Mouse (Mus musculus) MEL (cell line): ENCODE data around the gene Dohh. TPM values are rescaled to one million over a fixed set of nuclear protein-coding genes. Genes with fewer than 3 reads are reported as not detected.

Experiments
- DNase-seq: peaks from one replicate; pipeline ENCODE4 v3.0.0; 2011; ENCODE audit warnings: low read depth, low spot score
- H3K27ac ChIP-seq: 2 replicates; pipeline ENCODE4 v1.5.1; 2012; ENCODE audit warnings: low read depth, mild to moderate bottlenecking, control low read depth, low read length, moderate library complexity; ENCODE audit not compliant: control insufficient read depth
- H3K27me3 ChIP-seq, 2 experiments: fragments of 150-350 bp in 1 of 2; sonication (generic) in 1 of 2; 2 replicates each; pipeline ENCODE4 v1.6.1; 2012; ENCODE audit warnings: low read length in 2 of 2, mild to moderate bottlenecking in 2 of 2, improper control_type of control experiment in 1 of 2, moderate library complexity in 1 of 2; ENCODE audit not compliant: insufficient read depth in 2 of 2, control insufficient read depth in 1 of 2
- H3K36me3 ChIP-seq, 2 experiments: 2 replicates each; pipeline ENCODE4 v1.6.1; 2012 to 2014; ENCODE audit warnings: low read length in 2 of 2, improper control_type of control experiment in 1 of 2, inconsistent platforms in 1 of 2, mild to moderate bottlenecking in 1 of 2; ENCODE audit not compliant: insufficient read depth in 2 of 2, control insufficient read depth in 1 of 2
- H3K4me1 ChIP-seq, 2 experiments: fragments of 150-350 bp in 1 of 2; sonication (generic) in 1 of 2; 2 replicates each; pipeline ENCODE4 v1.6.1; 2012; ENCODE audit warnings: low read length in 2 of 2, improper control_type of control experiment in 1 of 2, mild to moderate bottlenecking in 1 of 2; ENCODE audit not compliant: insufficient read depth in 2 of 2, control insufficient read depth in 1 of 2
- H3K4me3 ChIP-seq, 2 experiments: fragments of 150-350 bp in 1 of 2; sonication (generic) in 1 of 2; 2 replicates each; pipeline ENCODE4 v1.5.1; 2012; ENCODE audit warnings: low read depth in 2 of 2, low read length in 2 of 2, mild to moderate bottlenecking in 2 of 2, moderate library complexity in 2 of 2, control low read depth in 1 of 2, improper control_type of control experiment in 1 of 2; ENCODE audit not compliant: control insufficient read depth in 1 of 2, insufficient read depth in 1 of 2
- H3K79me2 ChIP-seq: 2 replicates; pipeline ENCODE4 v1.6.1; 2012; ENCODE audit warnings: mild to moderate bottlenecking, low read length, moderate library complexity; ENCODE audit not compliant: control insufficient read depth, poor library complexity, insufficient read depth
- H3K9ac ChIP-seq: 2 replicates; pipeline ENCODE4 v1.6.1; 2012; ENCODE audit warnings: low read depth, mild to moderate bottlenecking, control low read depth, low read length, moderate library complexity; ENCODE audit not compliant: control insufficient read depth, poor library complexity, severe bottlenecking
- H3K9me3 ChIP-seq: fragments of 150-350 bp; sonication (generic); replicated peaks from 2 replicates; pipeline ENCODE4 v1.6.1; 2012; ENCODE audit warnings: mild to moderate bottlenecking, low read length, improper control_type of control experiment, moderate library complexity; ENCODE audit not compliant: insufficient read depth
- CTCF ChIP-seq, 3 experiments: IDR thresholded peaks in 2 of 3; conservative IDR thresholded peaks in 1 of 3; 2 replicates each; pipeline ENCODE4 v1.5.1; 2011 to 2012; ENCODE audit warnings: low read length in 3 of 3, low read depth in 2 of 3, mild to moderate bottlenecking in 2 of 3, improper control_type of control experiment in 1 of 3, inconsistent platforms in 1 of 3, mixed read lengths in 1 of 3, moderate library complexity in 1 of 3; ENCODE audit not compliant: control insufficient read depth in 1 of 3, insufficient read depth in 1 of 3, poor library complexity in 1 of 3, severe bottlenecking in 1 of 3
- MXI1 ChIP-seq: IDR thresholded peaks from 2 replicates; pipeline ENCODE4 v1.6.1; 2011; ENCODE audit warnings: mild to moderate bottlenecking, low read depth, low read length, improper control_type of control experiment
- POLR2A ChIP-seq, 2 experiments: IDR thresholded peaks; 2 replicates each; pipeline ENCODE4 v1.6.1; 2011 to 2012; ENCODE audit warnings: low read length in 2 of 2, mild to moderate bottlenecking in 2 of 2, control low read depth in 1 of 2, improper control_type of control experiment in 1 of 2, low read depth in 1 of 2, moderate library complexity in 1 of 2; ENCODE audit not compliant: control insufficient read depth in 1 of 2, insufficient read depth in 1 of 2, poor library complexity in 1 of 2
- USF2 ChIP-seq, 2 experiments: IDR thresholded peaks; 2 replicates each; pipeline ENCODE4 v1.6.1; 2011 to 2012; ENCODE audit warnings: improper control_type of control experiment in 2 of 2, low read length in 2 of 2, borderline replicate concordance in 1 of 2, inconsistent platforms in 1 of 2, low read depth in 1 of 2, mild to moderate bottlenecking in 1 of 2; ENCODE audit not compliant: insufficient read depth in 1 of 2
- ZC3H11A ChIP-seq: IDR thresholded peaks from 2 replicates; pipeline ENCODE4 v1.6.1; 2012; ENCODE audit warnings: low read depth, mild to moderate bottlenecking, inconsistent platforms, low read length, improper control_type of control experiment
- polyA plus RNA-seq, 2 experiments: library from polyadenylated mRNA; stranded (reverse) in 1 of 2; unstranded in 1 of 2; fragments of >175 nt in 1 of 2; fragments of >200 nt in 1 of 2; gene quantifications; 2 replicates each; pipeline versions ENCODE4 v1.2.1 to v1.2.4; 2012; ENCODE audit warnings: low replicate concordance in 2 of 2, low read depth in 1 of 2; ENCODE audit not compliant: insufficient read length in 2 of 2, insufficient read depth in 1 of 2, missing spikeins in 1 of 2
- total RNA-seq: library from RNA; depleted of rRNA; stranded (reverse); fragments of 300-350 nt; gene quantifications from 2 replicates; pipeline ENCODE4 v1.2.3, GENCODE M21; 2012; rRNA removed

Dohh gene
- total and polyA plus RNA-seq, 3 experiments, result 145 to 153 TPM; not detected in 1

GRCm38 (mm10) chr10:81435436-81435835 lies 51.2 kb downstream of the Dohh start:
- Histone ChIP-seq H3K27ac (no peak overlapping the region), H3K79me2 (no peaks in the 10 kb centered on the region; the same call in 1 of the 2 replicates), H3K27me3 (peaks cover 0 to 3% of the 10 kb centered on the region in 2 experiments; a peak in 2 of 4 replicates), H3K9ac (no peak overlapping the region), H3K36me3 (no peaks in the 10 kb centered on the region; a peak in 1 of 4 replicates), H3K9me3 (no peaks in the 10 kb centered on the region), H3K4me1 (peaks cover 0 to 19% of the 10 kb centered on the region in 2 experiments; a peak in 2 of 4 replicates), H3K4me3 (no peak overlapping the region)
- DNase-seq, result no peak
- TF ChIP-seq CTCF (IDR thresholded peaks at IDR 0.05 in 2 of 3, conservative IDR thresholded peaks at IDR 0.05 in 1 of 3; ENCODE audit: control insufficient read depth in 1 of 3, insufficient read depth in 1 of 3, low read depth in 2 of 3, low read length in 3 of 3, poor library complexity in 1 of 3, severe bottlenecking in 1 of 3) (no peak), POLR2A (IDR thresholded peaks at IDR 0.05; ENCODE audit: control insufficient read depth in 1 of 2, insufficient read depth in 1 of 2, low read depth in 1 of 2, low read length in 2 of 2, poor library complexity in 1 of 2) (no peak), ZC3H11A (no peak), MXI1 (no peak), USF2 (IDR thresholded peaks at IDR 0.05; ENCODE audit: borderline replicate concordance in 1 of 2, insufficient read depth in 1 of 2, low read depth in 1 of 2, low read length in 2 of 2) (no peak)

Other genes with a start within 250 kb of the Dohh start
Only the 30 nearest of the 35 such genes appear.
- 19.5 and 21.0 TPM in 2 replicates for gene Pias4, start 216.5 kb upstream of the Dohh start, total RNA-seq
- gene Pias4, start 216.5 kb upstream of the Dohh start, polyA plus RNA-seq, result 10 to 100 TPM in 1 of 2 experiments, not detected in 1; 40.4 TPM
- 2,850 and 2,863 TPM in 2 replicates for gene Eef2, start 207.8 kb upstream of the Dohh start, total RNA-seq
- 1,000 to 10,000 TPM; 3,442 to 4,586 TPM for gene Eef2, start 207.8 kb upstream of the Dohh start, polyA plus RNA-seq
- 42.3 and 49.2 TPM in 2 replicates for gene Dapk3, start 201.4 kb upstream of the Dohh start, total RNA-seq
- gene Dapk3, start 201.4 kb upstream of the Dohh start, polyA plus RNA-seq, result 10 to 100 TPM in 1 of 2 experiments, not detected in 1; 79.1 TPM
- 0.13 and 0.31 TPM in 2 replicates for gene 4930442H23Rik, start 200.6 kb upstream of the Dohh start, total RNA-seq
- under 1 TPM in 1 of 2 experiments, not detected in 1; 0.42 TPM for gene 4930442H23Rik, start 200.6 kb upstream of the Dohh start, polyA plus RNA-seq
- gene Nmrk2, start 182.4 kb upstream of the Dohh start, total RNA-seq, result not detected in 2 replicates
- not detected for gene Nmrk2, start 182.4 kb upstream of the Dohh start, polyA plus RNA-seq
- gene Atcay, start 153.6 kb upstream of the Dohh start, total RNA-seq, result 0.19 and 0.20 TPM in 2 replicates
- under 1 TPM in 1 of 2 experiments, not detected in 1; 0.33 TPM for gene Atcay, start 153.6 kb upstream of the Dohh start, polyA plus RNA-seq
- 0.39 and 0.81 TPM in 2 replicates for gene Zfr2, start 151.3 kb upstream of the Dohh start, total RNA-seq
- 1 to 10 TPM in 1 of 2 experiments, not detected in 1; 1.4 TPM for gene Zfr2, start 151.3 kb upstream of the Dohh start, polyA plus RNA-seq
- 0.10 and 0.23 TPM in 2 replicates for gene Matk, start 131.5 kb upstream of the Dohh start, total RNA-seq
- 1 to 10 TPM in 1 of 2 experiments, not detected in 1; 1.0 TPM for gene Matk, start 131.5 kb upstream of the Dohh start, polyA plus RNA-seq
- gene Mrpl54, start 117.5 kb upstream of the Dohh start, total RNA-seq, result 137 and 150 TPM in 2 replicates
- gene Mrpl54, start 117.5 kb upstream of the Dohh start, polyA plus RNA-seq, result 100 to 1,000 TPM; 157 to 421 TPM
- gene Apba3, start 117.5 kb upstream of the Dohh start, total RNA-seq, result 68.9 and 81.3 TPM in 2 replicates
- gene Apba3, start 117.5 kb upstream of the Dohh start, polyA plus RNA-seq, result 10 to 100 TPM in 1 of 2 experiments, not detected in 1; 73.2 TPM
- 2.5 and 2.9 TPM in 2 replicates for gene Tjp3, start 92.8 kb upstream of the Dohh start, total RNA-seq
- gene Tjp3, start 92.8 kb upstream of the Dohh start, polyA plus RNA-seq, result 1 to 10 TPM in 1 of 2 experiments, not detected in 1; 4.9 TPM
- gene Pip5k1c, start 91.5 kb upstream of the Dohh start, total RNA-seq, result 14.1 and 14.4 TPM in 2 replicates
- 10 to 100 TPM in 1 of 2 experiments, not detected in 1; 40.5 TPM for gene Pip5k1c, start 91.5 kb upstream of the Dohh start, polyA plus RNA-seq
- gene Cactin, start 63.3 kb upstream of the Dohh start, total RNA-seq, result 43.5 and 47.6 TPM in 2 replicates
- gene Cactin, start 63.3 kb upstream of the Dohh start, polyA plus RNA-seq, result 10 to 100 TPM in 1 of 2 experiments, not detected in 1; 66.8 TPM
- 0.13 TPM in 1 of 2 replicates, not detected in the other for gene Tbxa2r, start 55.7 kb upstream of the Dohh start, total RNA-seq
- gene Tbxa2r, start 55.7 kb upstream of the Dohh start, polyA plus RNA-seq, result under 1 TPM in 1 of 2 experiments, not detected in 1; 0.31 TPM
- gene Gipc3, start 41.2 kb upstream of the Dohh start, total RNA-seq, result not detected in 2 replicates
- not detected for gene Gipc3, start 41.2 kb upstream of the Dohh start, polyA plus RNA-seq
- gene Hmg20b, start 33.9 kb upstream of the Dohh start, total RNA-seq, result 22.8 and 27.0 TPM in 2 replicates
- gene Hmg20b, start 33.9 kb upstream of the Dohh start, polyA plus RNA-seq, result 10 to 100 TPM in 1 of 2 experiments, not detected in 1; 92.7 TPM
- 17.9 and 29.0 TPM in 2 replicates for gene Mfsd12, start 26.9 kb upstream of the Dohh start, total RNA-seq
- 10 to 100 TPM in 1 of 2 experiments, not detected in 1; 22.5 TPM for gene Mfsd12, start 26.9 kb upstream of the Dohh start, polyA plus RNA-seq
- 6.7 and 12.1 TPM in 2 replicates for gene 4930404N11Rik, start 18.6 kb upstream of the Dohh start, total RNA-seq
- gene 4930404N11Rik, start 18.6 kb upstream of the Dohh start, polyA plus RNA-seq, result 1 to 10 TPM in 1 of 2 experiments, not detected in 1; 3.1 TPM
- gene Fzr1, start 5.9 kb upstream of the Dohh start, total RNA-seq, result 20.7 and 24.7 TPM in 2 replicates
- gene Fzr1, start 5.9 kb upstream of the Dohh start, polyA plus RNA-seq, result 100 to 1,000 TPM in 1 of 2 experiments, not detected in 1; 115 TPM
- gene Gm48551, start within 50 bp of the Dohh start, total RNA-seq, result 0.46 and 0.62 TPM in 2 replicates
- 1 to 10 TPM in 1 of 2 experiments, not detected in 1; 2.6 TPM for gene Gm48551, start within 50 bp of the Dohh start, polyA plus RNA-seq
- 0.49 and 0.89 TPM in 2 replicates for gene Gm48552, start 4.6 kb downstream of the Dohh start, total RNA-seq
- gene Gm48552, start 4.6 kb downstream of the Dohh start, polyA plus RNA-seq, result 1 to 10 TPM in 1 of 2 experiments, not detected in 1; 1.2 TPM
- 6.5 and 6.7 TPM in 2 replicates for gene Smim24, start 8.6 kb downstream of the Dohh start, total RNA-seq
- 10 to 100 TPM in 1 of 2 experiments, not detected in 1; 29.5 TPM for gene Smim24, start 8.6 kb downstream of the Dohh start, polyA plus RNA-seq
- 2.0 and 3.6 TPM in 2 replicates for gene Nfic, start 71.2 kb downstream of the Dohh start, total RNA-seq
- 1 to 10 TPM in 1 of 2 experiments, not detected in 1; 9.7 TPM for gene Nfic, start 71.2 kb downstream of the Dohh start, polyA plus RNA-seq
- 0.03 and 0.08 TPM in 2 replicates for gene Celf5, start 98.3 kb downstream of the Dohh start, total RNA-seq
- under 1 TPM in 1 of 2 experiments, not detected in 1; 0.38 TPM for gene Celf5, start 98.3 kb downstream of the Dohh start, polyA plus RNA-seq
- gene Ncln, start 112.0 kb downstream of the Dohh start, total RNA-seq, result 120 and 136 TPM in 2 replicates
- 100 to 1,000 TPM; 215 to 276 TPM for gene Ncln, start 112.0 kb downstream of the Dohh start, polyA plus RNA-seq
- 1.7 and 2.1 TPM in 2 replicates for gene S1pr4, start 115.7 kb downstream of the Dohh start, total RNA-seq
- 1 to 10 TPM in 1 of 2 experiments, not detected in 1; 1.6 TPM for gene S1pr4, start 115.7 kb downstream of the Dohh start, polyA plus RNA-seq
- 28.2 and 33.0 TPM in 2 replicates for gene Gna15, start 139.8 kb downstream of the Dohh start, total RNA-seq
- gene Gna15, start 139.8 kb downstream of the Dohh start, polyA plus RNA-seq, result 100 to 1,000 TPM in 1 of 2 experiments, 10 to 100 TPM in 1; 23.0 to 142 TPM
- gene Gna11, start 160.8 kb downstream of the Dohh start, total RNA-seq, result 12.2 and 14.1 TPM in 2 replicates
- 10 to 100 TPM in 1 of 2 experiments, not detected in 1; 18.4 TPM for gene Gna11, start 160.8 kb downstream of the Dohh start, polyA plus RNA-seq
- 170 and 197 TPM in 2 replicates for gene Aes, start 175.1 kb downstream of the Dohh start, total RNA-seq
- 100 to 1,000 TPM in 1 of 2 experiments, not detected in 1; 355 TPM for gene Aes, start 175.1 kb downstream of the Dohh start, polyA plus RNA-seq
- gene Tle2, start 190.1 kb downstream of the Dohh start, total RNA-seq, result 0.19 and 0.75 TPM in 2 replicates
- gene Tle2, start 190.1 kb downstream of the Dohh start, polyA plus RNA-seq, result 1 to 10 TPM in 1 of 2 experiments, not detected in 1; 2.4 TPM